Mouse (Mus musculus) v-Abl transformed pro-B cells (cell line): ENCODE results near the gene Rasa3.

ENCODE experiments used
- in situ Hi-C, 2 experiments: fragments of 400-800 bp; cut with MboI; formaldehyde crosslinking; loops; one replicate each; pipeline ENCODE4 v1.15.1; 2025; ENCODE audit not compliant: unreplicated experiment in 2 of 2

The Rasa3 gene

DNA sequence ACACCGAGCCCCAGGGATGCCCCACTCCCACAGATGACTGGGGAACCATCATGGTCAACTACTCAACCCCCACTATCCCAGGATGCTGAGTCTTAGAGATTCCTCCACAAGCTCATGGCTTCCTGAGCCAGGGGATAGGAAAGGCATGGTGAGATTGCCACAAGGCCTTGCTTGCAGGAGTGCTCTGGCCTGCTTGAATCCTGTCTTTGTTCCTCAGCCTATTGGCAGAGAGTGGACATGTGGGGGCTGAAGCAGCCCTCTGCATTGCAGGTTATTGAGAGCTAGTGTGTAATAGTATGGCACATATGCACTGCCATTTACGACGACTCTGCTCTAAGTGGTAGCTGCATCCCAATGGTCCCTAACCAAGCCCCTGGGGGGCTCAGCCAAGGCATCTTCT lies 147.0 kb downstream of the Rasa3 start:
- in situ Hi-C loops = loop anchor here in 1 of 2 experiments (25.0 kb wide), 3 partner anchors 557 to 1507 kb away; partner anchors contain the start of gene BB014433

DNA sequence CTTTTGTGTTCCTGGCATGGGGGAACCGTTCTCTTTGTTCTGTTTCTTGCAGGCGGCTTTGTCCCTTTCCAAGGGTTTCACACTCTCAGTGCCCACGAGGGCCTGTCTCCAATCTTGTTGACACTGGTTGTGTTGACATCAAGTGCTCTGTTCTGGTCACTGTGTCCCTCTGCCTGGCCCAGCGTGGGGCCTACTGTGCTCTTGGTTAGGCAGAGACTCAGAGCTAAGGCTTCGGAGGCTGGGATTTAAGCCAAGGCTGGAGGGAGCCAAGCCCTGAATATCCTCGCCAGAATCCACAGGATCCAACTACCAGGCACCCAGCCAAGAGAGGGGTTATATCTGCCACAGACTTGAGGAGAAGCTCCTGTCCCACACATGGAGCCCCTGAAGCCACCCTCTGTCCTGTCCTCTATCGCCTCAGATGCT lies 147.5 kb downstream of the Rasa3 start:
- in situ Hi-C loops = loop anchor here in 1 of 2 experiments (25.0 kb wide), 3 partner anchors 557 to 1507 kb away; partner anchors contain the start of gene BB014433

DNA sequence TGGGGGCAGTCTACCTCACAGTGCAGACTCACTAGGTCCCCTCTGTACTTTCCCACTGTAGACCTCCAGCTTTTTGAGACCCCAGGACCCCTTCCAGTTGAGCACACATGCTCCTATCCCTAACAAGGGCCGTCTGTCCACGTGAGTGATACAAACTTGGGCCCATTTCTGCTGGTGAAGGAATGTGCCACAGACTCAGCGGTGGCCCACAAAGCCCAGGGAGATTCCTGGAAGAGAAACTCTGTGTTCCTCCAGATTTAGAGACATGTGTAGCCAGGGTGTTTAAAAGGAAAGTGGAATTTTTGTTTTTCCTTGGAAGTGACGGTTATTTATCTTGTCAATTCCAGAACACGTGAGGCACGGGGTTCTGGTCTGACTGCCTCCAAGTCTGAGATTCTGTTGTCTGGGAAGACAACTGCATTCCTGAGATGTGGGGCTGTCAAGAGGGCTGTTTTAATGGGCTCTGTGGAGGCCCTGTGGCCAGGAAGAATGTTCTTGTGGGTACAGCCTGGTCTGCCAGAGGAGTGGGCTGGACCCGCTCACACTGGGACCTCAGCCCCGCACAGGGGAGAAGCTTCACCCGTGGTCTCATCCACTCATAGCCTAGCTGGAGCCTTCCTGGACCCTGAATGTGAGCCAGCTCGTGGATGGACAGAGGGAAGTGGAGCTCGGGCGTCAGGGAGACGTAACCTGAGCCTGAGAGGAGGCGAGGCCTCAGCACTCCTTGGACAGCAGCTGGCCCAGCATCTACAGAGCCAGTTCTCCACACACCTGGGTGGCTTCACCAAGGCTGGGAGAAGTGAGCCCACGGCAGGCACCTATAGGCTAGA lies 148.2 kb downstream of the Rasa3 start:
- in situ Hi-C loops = loop anchor here in 1 of 2 experiments (25.0 kb wide), 3 partner anchors 558 to 1508 kb away; partner anchors contain the start of gene BB014433

DNA sequence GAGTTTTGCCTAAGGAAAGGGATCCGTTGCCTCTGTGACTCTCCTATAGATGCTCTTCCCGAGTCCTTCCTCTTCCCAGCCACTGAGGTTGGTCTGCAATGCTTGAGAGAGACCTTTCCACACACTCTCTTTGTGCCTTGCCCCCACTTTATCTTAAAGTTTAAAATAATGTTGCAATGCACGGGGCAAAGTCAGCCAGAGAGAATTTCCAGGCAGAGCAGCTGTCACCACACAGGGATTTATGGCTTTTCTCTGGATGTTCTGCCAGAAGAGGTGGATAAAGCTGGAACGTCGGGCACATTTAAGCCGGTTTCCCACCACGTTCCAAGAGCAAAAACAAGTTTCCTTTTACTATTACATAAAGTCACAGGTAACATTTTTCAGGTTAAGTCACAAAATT lies 156.0 kb downstream of the Rasa3 start:
- in situ Hi-C loops = no loop called here

DNA sequence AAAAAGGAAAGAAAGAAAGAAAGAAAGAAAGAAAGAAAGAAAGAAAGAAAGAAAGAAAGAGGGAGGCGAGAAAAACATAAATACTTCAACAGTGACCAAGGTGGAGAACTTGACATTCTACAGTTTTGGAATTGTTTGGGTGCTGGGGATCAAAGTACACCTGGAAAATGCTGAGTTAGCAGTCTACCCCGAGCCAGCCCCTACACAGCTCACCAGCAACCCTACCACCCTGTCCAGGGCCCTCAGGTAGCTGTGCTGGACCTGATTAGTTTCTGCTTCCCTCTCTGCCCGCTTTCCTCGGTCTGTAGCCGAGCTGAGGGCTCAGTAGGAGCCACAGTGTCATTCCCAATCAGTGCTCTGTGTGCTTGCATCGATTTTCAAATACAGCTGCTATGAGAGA lies 157.1 kb downstream of the Rasa3 start:
- in situ Hi-C loops = no loop called here

DNA sequence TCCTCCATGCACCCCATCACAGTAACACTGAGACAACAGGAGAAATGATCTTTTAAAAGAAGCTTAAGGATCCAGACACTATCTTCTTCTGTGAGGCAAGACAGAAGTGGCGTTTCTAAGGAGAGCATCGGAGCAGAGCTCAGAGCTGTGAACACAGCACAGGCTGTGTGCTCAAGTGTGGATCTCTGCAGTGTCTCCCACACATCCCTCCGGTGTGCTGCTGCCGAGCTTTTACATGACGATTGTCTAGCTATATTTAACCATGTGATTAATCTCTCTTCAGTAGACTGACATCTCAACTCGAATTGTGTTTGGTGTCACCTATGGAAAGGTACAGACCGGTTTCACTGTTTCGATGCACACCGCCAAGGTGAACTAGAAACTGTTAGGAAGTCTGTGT lies 157.9 kb downstream of the Rasa3 start:
- in situ Hi-C loops = no loop called here

DNA sequence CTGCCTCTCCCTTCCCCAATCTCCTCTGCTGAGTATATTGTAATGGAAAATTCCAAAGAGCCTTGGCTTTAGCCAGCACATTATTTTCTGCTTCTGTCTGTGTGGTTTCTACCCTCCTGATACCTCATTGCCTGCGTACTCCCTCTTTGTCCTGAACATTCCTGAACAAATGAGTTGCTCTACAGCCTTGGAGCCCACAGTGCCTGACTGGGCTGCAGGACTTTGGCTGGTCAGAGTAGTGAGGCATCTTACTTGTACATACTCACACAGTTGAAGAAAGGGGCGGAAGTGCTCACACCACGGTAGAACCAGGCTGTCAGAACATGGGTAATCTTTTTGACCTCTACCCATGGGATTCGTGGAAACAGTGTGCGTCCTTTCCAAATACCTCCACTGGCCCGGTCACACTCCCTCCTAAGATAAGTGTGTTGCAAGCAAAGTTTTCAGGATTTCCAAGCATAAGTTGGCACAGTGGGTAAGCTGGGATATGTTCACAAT lies 160.1 kb downstream of the Rasa3 start:
- in situ Hi-C loops = no loop called here
